Mouse (Mus musculus) c-Kit-positive CD71-negative TER-119-negative erythroid progenitor cells, embryonic 14.5 days (primary cell): Measurements from ENCODE around the gene Entpd1.
"Not testable (repeated sequence)": the region's sequence is repeated elsewhere in the genome, so short reads cannot be mapped to it uniquely, and the experiment has no call there.

ENCODE experiments used
- DNase-seq: peaks from one replicate; pipeline ENCODE4 v3.0.0-alpha.2; 2013; ENCODE audit warnings: low read depth

The Entpd1 gene

GRCm38 (mm10) chr19:40611830-40612506 is at the start of gene Entpd1, which contains the start of gene Tctn3:
Gene Entpd1, plus strand, starts transcription at chr19:40612366.
Gene Tctn3, minus strand, starts transcription at chr19:40612233.
- peak; percentile 93 for DNase-seq

GRCm38 (mm10) chr19:40563880-40564645 is 48.1 kb upstream of the Entpd1 start:
- no peak for DNase-seq

GRCm38 (mm10) chr19:40567616-40568015 is 44.5 kb upstream of the Entpd1 start:
- no peak for DNase-seq

- no peak for DNase-seq
Measured at GRCm38 (mm10) chr19:40570726-40571125, 41.4 kb upstream of the Entpd1 start.

- no peak for DNase-seq
Measured at GRCm38 (mm10) chr19:40575438-40575837, 36.7 kb upstream of the Entpd1 start.

- no peak for DNase-seq
Measured at GRCm38 (mm10) chr19:40580902-40581301, 31.3 kb upstream of the Entpd1 start.

GRCm38 (mm10) chr19:40581662-40582061 is 30.5 kb upstream of the Entpd1 start:
- no peak for DNase-seq

GRCm38 (mm10) chr19:40586908-40587307 is 25.3 kb upstream of the Entpd1 start:
- DNase-seq: no peak

GRCm38 (mm10) chr19:40587491-40588292 is 24.5 kb upstream of the Entpd1 start:
- DNase-seq: no peak

- DNase-seq: peak; percentile 93
Measured at GRCm38 (mm10) chr19:40588293-40588654, 23.9 kb upstream of the Entpd1 start, which contains the start of gene Aldh18a1. Gene Aldh18a1, minus strand, starts transcription at chr19:40588463.

GRCm38 (mm10) chr19:40588847-40589529 is 23.2 kb upstream of the Entpd1 start:
- peak; percentile 98 for DNase-seq

GRCm38 (mm10) chr19:40589530-40589880 is 22.7 kb upstream of the Entpd1 start:
- DNase-seq: no peak

GRCm38 (mm10) chr19:40595231-40595630 is 16.9 kb upstream of the Entpd1 start:
- no peak for DNase-seq

GRCm38 (mm10) chr19:40595831-40596230 is 16.3 kb upstream of the Entpd1 start:
- DNase-seq: no peak

- DNase-seq: not testable (repeated sequence)
Measured at GRCm38 (mm10) chr19:40600846-40601245, 11.3 kb upstream of the Entpd1 start.

- DNase-seq: no peak
Measured at GRCm38 (mm10) chr19:40601870-40602269, 10.3 kb upstream of the Entpd1 start.

- DNase-seq: no peak
Measured at GRCm38 (mm10) chr19:40605189-40605588, 7.0 kb upstream of the Entpd1 start.

GRCm38 (mm10) chr19:40607676-40608075 is 4.5 kb upstream of the Entpd1 start:
- DNase-seq: no peak

GRCm38 (mm10) chr19:40614811-40615210 is 2.6 kb downstream of the Entpd1 start:
- DNase-seq: no peak

GRCm38 (mm10) chr19:40616021-40616420 is 3.9 kb downstream of the Entpd1 start:
- DNase-seq: no peak

GRCm38 (mm10) chr19:40621616-40622015 is 9.4 kb downstream of the Entpd1 start:
- DNase-seq: not testable (repeated sequence)

- DNase-seq: no peak
Measured at GRCm38 (mm10) chr19:40625935-40626334, 13.8 kb downstream of the Entpd1 start.
